Mouse (Mus musculus) liver, embryonic 15.5 days (tissue): ENCODE results near the gene Asgr2. TPM values are rescaled to one million over a fixed set of nuclear protein-coding genes. Genes with fewer than 3 reads are reported as not detected.

Source experiments
- ATAC-seq: fragments of 200-750 bp; cut with Nextera tagmentation; 2 replicates; pipeline ENCODE4 v1.8.0; 2017; ENCODE audit warnings: moderate number of reproducible peaks, mild to moderate bottlenecking, moderate library complexity; ENCODE audit not compliant: insufficient read depth
- H3K27ac ChIP-seq: fragments of 300-500 bp; sonication (generic); replicated peaks from 2 replicates; pipeline ENCODE4 v1.5.1; 2015; ENCODE audit warnings: mild to moderate bottlenecking, inconsistent platforms
- H3K27me3 ChIP-seq: fragments of 300-500 bp; sonication (generic); 2 replicates; pipeline ENCODE4 v1.6.1; 2015; ENCODE audit warnings: mild to moderate bottlenecking, inconsistent platforms
- H3K36me3 ChIP-seq: fragments of 300-500 bp; sonication (generic); replicated peaks from 2 replicates; pipeline ENCODE4 v1.6.1; 2015; ENCODE audit warnings: moderate library complexity, mild to moderate bottlenecking, inconsistent platforms
- H3K4me1 ChIP-seq: fragments of 300-500 bp; sonication (generic); replicated peaks from 2 replicates; pipeline ENCODE4 v1.6.1; 2015; ENCODE audit warnings: inconsistent platforms
- H3K4me2 ChIP-seq: fragments of 300-500 bp; sonication (generic); 2 replicates; pipeline ENCODE4 v1.6.1; 2015; ENCODE audit warnings: moderate library complexity, mild to moderate bottlenecking, inconsistent platforms
- H3K4me3 ChIP-seq: fragments of 300-500 bp; sonication (generic); replicated peaks from 2 replicates; pipeline ENCODE4 v1.5.1; 2015; ENCODE audit warnings: mild to moderate bottlenecking, inconsistent platforms
- H3K9ac ChIP-seq: fragments of 300-500 bp; sonication (generic); 2 replicates; pipeline ENCODE4 v1.6.1; 2015; ENCODE audit warnings: moderate library complexity, mild to moderate bottlenecking, inconsistent platforms
- H3K9me3 ChIP-seq: fragments of 300-500 bp; sonication (generic); replicated peaks from 2 replicates; pipeline ENCODE4 v1.6.1; 2016; ENCODE audit warnings: inconsistent platforms
- WGBS: fragments of 180-500 bp; shearing (Covaris S2); methylation state at CpG from one replicate; pipeline ENCODE4 v1.1.7; 2015; ENCODE audit warnings: mixed read lengths; ENCODE audit not compliant: insufficient replicate concordance; 5-methylcytosine and 5-hydroxymethylcytosine counted together
- polyA plus RNA-seq: library from polyadenylated mRNA; unstranded; fragments of >200 nt; fragmentation: Nextera tagmentation; extraction: Ambion mirVana; gene quantifications from 2 replicates; pipeline ENCODE4 v1.2.1, GENCODE M21; 2015

Gene Asgr2
- polyA plus RNA-seq, result 10.7 and 13.0 TPM in 2 replicates

- Histone ChIP-seq H3K27ac (peak within 1 kb of the TSS; percentile 76), H3K4me2 (peak within 1 kb of the TSS; percentile 50), H3K27me3 (no peaks in the 10 kb centered on the region), H3K9ac (no peak within 1 kb of the TSS), H3K9me3 (no peaks in the 10 kb centered on the region), H3K4me3 (no peak within 1 kb of the TSS), H3K36me3 (no peaks in the 10 kb centered on the region), H3K4me1 (0 out of 2 replicates have a peak, but pooled peaks cover 3% of the 10 kb centered on the region)
- WGBS, result 42% methylated on average over 12 of the region's 12 CpGs
- ATAC-seq, result peak; percentile 85
Measured at GRCm38 (mm10) chr11:70091986-70092783, at the start of gene Asgr2. Gene Asgr2, plus strand, starts transcription at chr11:70092644.

GRCm38 (mm10) chr11:70043665-70044064 is 48.8 kb upstream of the Asgr2 start:
- Histone ChIP-seq H3K4me1 (no peaks in the 10 kb centered on the region), H3K27ac (no peak overlapping the region), H3K9ac (no peak overlapping the region), H3K9me3 (no peaks in the 10 kb centered on the region), H3K27me3 (no peaks in the 10 kb centered on the region), H3K36me3 (no peaks in the 10 kb centered on the region), H3K4me3 (no peak overlapping the region), H3K4me2 (no peak overlapping the region)
- ATAC-seq, result no peak
- 84% methylated on average over 7 of the region's 7 CpGs for WGBS

- Histone ChIP-seq H3K9ac (no peak overlapping the region), H3K36me3 (no peaks in the 10 kb centered on the region), H3K27me3 (no peaks in the 10 kb centered on the region), H3K9me3 (no peaks in the 10 kb centered on the region), H3K4me2 (no peak overlapping the region), H3K4me1 (no peaks in the 10 kb centered on the region), H3K27ac (no peak overlapping the region), H3K4me3 (no peak overlapping the region)
- no peak for ATAC-seq
- 60% methylated on average over 9 of the region's 9 CpGs for WGBS
Measured at GRCm38 (mm10) chr11:70045435-70045834, 47.0 kb upstream of the Asgr2 start.

GRCm38 (mm10) chr11:70049366-70049765 is 43.1 kb upstream of the Asgr2 start:
- Histone ChIP-seq H3K9me3 (no peaks in the 10 kb centered on the region), H3K27me3 (no peaks in the 10 kb centered on the region), H3K36me3 (no peaks in the 10 kb centered on the region), H3K9ac (no peak overlapping the region), H3K4me3 (no peak overlapping the region), H3K27ac (no peak overlapping the region), H3K4me2 (no peak overlapping the region), H3K4me1 (peaks cover 8% of the 10 kb centered on the region; the same call in 1 of the 2 replicates)
- 66% methylated on average over 6 of the region's 6 CpGs for WGBS
- no peak for ATAC-seq

GRCm38 (mm10) chr11:70049816-70050215 is 42.6 kb upstream of the Asgr2 start:
- Histone ChIP-seq H3K27ac (no peak overlapping the region), H3K9ac (no peak overlapping the region), H3K36me3 (no peaks in the 10 kb centered on the region), H3K4me1 (peaks cover 8% of the 10 kb centered on the region; the same call in 1 of the 2 replicates), H3K27me3 (no peaks in the 10 kb centered on the region), H3K4me3 (no peak overlapping the region), H3K4me2 (no peak overlapping the region), H3K9me3 (no peaks in the 10 kb centered on the region)
- WGBS, result 41% methylated on average over 10 of the region's 10 CpGs
- no peak for ATAC-seq

GRCm38 (mm10) chr11:70053156-70053555 is 39.3 kb upstream of the Asgr2 start:
- Histone ChIP-seq H3K27ac (peak overlapping the region; percentile 57), H3K9me3 (no peaks in the 10 kb centered on the region), H3K36me3 (no peaks in the 10 kb centered on the region), H3K4me3 (no peak overlapping the region), H3K4me1 (peaks cover 13% of the 10 kb centered on the region; the same call in 1 of the 2 replicates), H3K9ac (no peak overlapping the region), H3K4me2 (no peak overlapping the region), H3K27me3 (0 out of 2 replicates have a peak, but pooled peaks cover 3% of the 10 kb centered on the region)
- no peak for ATAC-seq
- WGBS, result 65% methylated on average over 7 of the region's 7 CpGs

GRCm38 (mm10) chr11:70053898-70054570 is 38.4 kb upstream of the Asgr2 start, which contains the start of gene Asgr1:
Gene Asgr1, plus strand, starts transcription at chr11:70054085.
- ATAC-seq, result peak; percentile 62
- Histone ChIP-seq H3K9ac (no peak within 1 kb of the TSS), H3K4me1 (peaks cover 13% of the 10 kb centered on the region; the same call in 1 of the 2 replicates), H3K27me3 (0 out of 2 replicates have a peak, but pooled peaks cover 3% of the 10 kb centered on the region), H3K9me3 (no peaks in the 10 kb centered on the region), H3K36me3 (no peaks in the 10 kb centered on the region), H3K4me2 (0 out of 2 replicates have a peak within 1 kb of the TSS, but pooled peaks have one; percentile 10), H3K4me3 (no peak within 1 kb of the TSS), H3K27ac (peak within 1 kb of the TSS; percentile 57)
- 68% methylated on average over 10 of the region's 10 CpGs for WGBS

- Histone ChIP-seq H3K27me3 (0 out of 2 replicates have a peak, but pooled peaks cover 3% of the 10 kb centered on the region), H3K36me3 (no peaks in the 10 kb centered on the region), H3K4me3 (no peak overlapping the region), H3K4me1 (peaks cover 13% of the 10 kb centered on the region; the same call in 1 of the 2 replicates), H3K9me3 (no peaks in the 10 kb centered on the region), H3K4me2 (peak overlapping the region; percentile 42), H3K27ac (no peak overlapping the region), H3K9ac (no peak overlapping the region)
- WGBS, result 27% methylated on average over 18 of the region's 18 CpGs
- 0 out of 2 replicates have a peak, but pooled peaks have one; percentile 14 for ATAC-seq
Measured at GRCm38 (mm10) chr11:70055618-70056214, 36.7 kb upstream of the Asgr2 start.

GRCm38 (mm10) chr11:70057805-70058204 is 34.6 kb upstream of the Asgr2 start:
- no peak for ATAC-seq
- Histone ChIP-seq H3K36me3 (no peaks in the 10 kb centered on the region), H3K4me1 (peaks cover 13% of the 10 kb centered on the region; the same call in 1 of the 2 replicates), H3K27me3 (0 out of 2 replicates have a peak, but pooled peaks cover 3% of the 10 kb centered on the region), H3K9me3 (no peaks in the 10 kb centered on the region), H3K27ac (no peak overlapping the region), H3K4me3 (no peak overlapping the region), H3K9ac (no peak overlapping the region), H3K4me2 (no peak overlapping the region)
- WGBS, result 75% methylated on average over 9 of the region's 9 CpGs

GRCm38 (mm10) chr11:70059930-70060329 is 32.5 kb upstream of the Asgr2 start:
- peaks cover 5% of the 10 kb centered on the region; the same call in 1 of the 2 replicates for H3K4me1 ChIP-seq
- ATAC-seq, result no peak

More at GRCm38 (mm10) chr11:70059930-70060329, 32.5 kb upstream of the Asgr2 start:
- H3K9me3 ChIP-seq, result no peaks in the 10 kb centered on the region
- H3K4me2 ChIP-seq, result no peak overlapping the region
- H3K27ac ChIP-seq, result no peak overlapping the region
- H3K36me3 ChIP-seq, result no peaks in the 10 kb centered on the region
- H3K9ac ChIP-seq, result no peak overlapping the region
- H3K27me3 ChIP-seq, result 0 out of 2 replicates have a peak, but pooled peaks cover 3% of the 10 kb centered on the region
- H3K4me3 ChIP-seq, result no peak overlapping the region
- 49% methylated on average over 6 of the region's 6 CpGs for WGBS
